Mouse (Mus musculus) heart, embryonic 11.5 days (tissue): ENCODE data around the gene Mavs. TPM values are rescaled to one million over a fixed set of nuclear protein-coding genes. Genes with fewer than 3 reads are reported as not detected.
A peak's percentile ranks its signal among the peaks of the same experiment; 100 is the strongest.

Source experiments
- ATAC-seq: fragments of 200-750 bp; cut with Nextera tagmentation; replicated peaks from 2 replicates; pipeline ENCODE4 v1.8.0; 2017; ENCODE audit warnings: moderate library complexity; ENCODE audit not compliant: insufficient number of reproducible peaks, low FRiP score, low TSS enrichment
- H3K27ac ChIP-seq: fragments of 300-500 bp; sonication (generic); 2 replicates; pipeline ENCODE4 v1.5.1; 2014; ENCODE audit warnings: mild to moderate bottlenecking, low read depth, low read length
- H3K27me3 ChIP-seq: fragments of 300-500 bp; sonication (generic); 2 replicates; pipeline ENCODE4 v1.6.1; 2014; ENCODE audit warnings: mild to moderate bottlenecking, low read length, mixed read lengths; ENCODE audit not compliant: control insufficient read depth, insufficient read depth
- H3K36me3 ChIP-seq: fragments of 300-500 bp; sonication (generic); 2 replicates; pipeline ENCODE4 v1.6.1; 2014; ENCODE audit warnings: mild to moderate bottlenecking, low read length, moderate library complexity, mixed read lengths; ENCODE audit not compliant: control insufficient read depth, insufficient read depth
- H3K4me1 ChIP-seq: fragments of 300-500 bp; sonication (generic); 2 replicates; pipeline ENCODE4 v1.6.1; 2014; ENCODE audit warnings: low read length; ENCODE audit not compliant: control insufficient read depth, insufficient read depth
- H3K4me2 ChIP-seq: fragments of 300-500 bp; sonication (generic); 2 replicates; pipeline ENCODE4 v1.6.1; 2014; ENCODE audit warnings: mild to moderate bottlenecking, moderate library complexity
- H3K4me3 ChIP-seq: fragments of 300-500 bp; sonication (generic); 2 replicates; pipeline ENCODE4 v1.5.1; 2014; ENCODE audit warnings: low read depth, low read length
- H3K9ac ChIP-seq: fragments of 300-500 bp; sonication (generic); 2 replicates; pipeline ENCODE4 v1.6.1; 2014; ENCODE audit warnings: mild to moderate bottlenecking, low read depth, low read length, moderate library complexity
- H3K9me3 ChIP-seq: fragments of 300-500 bp; sonication (generic); replicated peaks from 2 replicates; pipeline ENCODE4 v1.6.1; 2016; ENCODE audit warnings: low read length; ENCODE audit not compliant: control insufficient read depth
- WGBS: fragments of 180-500 bp; shearing (Covaris S2); extraction: QIAGEN DNeasy Blood & Tissue Kit; methylation state at CpG from one replicate; pipeline ENCODE4 v1.1.7; 2014; ENCODE audit not compliant: insufficient replicate concordance; 5-methylcytosine and 5-hydroxymethylcytosine counted together
- polyA plus RNA-seq: library from polyadenylated mRNA; unstranded; fragments of >200 nt; fragmentation: Nextera tagmentation; extraction: Ambion mirVana; gene quantifications from 2 replicates; pipeline ENCODE4 v1.2.1, GENCODE M21; 2014

The Mavs gene
- polyA plus RNA-seq, 1 experiment from 2014 or later: 15.2 TPM

DNA sequence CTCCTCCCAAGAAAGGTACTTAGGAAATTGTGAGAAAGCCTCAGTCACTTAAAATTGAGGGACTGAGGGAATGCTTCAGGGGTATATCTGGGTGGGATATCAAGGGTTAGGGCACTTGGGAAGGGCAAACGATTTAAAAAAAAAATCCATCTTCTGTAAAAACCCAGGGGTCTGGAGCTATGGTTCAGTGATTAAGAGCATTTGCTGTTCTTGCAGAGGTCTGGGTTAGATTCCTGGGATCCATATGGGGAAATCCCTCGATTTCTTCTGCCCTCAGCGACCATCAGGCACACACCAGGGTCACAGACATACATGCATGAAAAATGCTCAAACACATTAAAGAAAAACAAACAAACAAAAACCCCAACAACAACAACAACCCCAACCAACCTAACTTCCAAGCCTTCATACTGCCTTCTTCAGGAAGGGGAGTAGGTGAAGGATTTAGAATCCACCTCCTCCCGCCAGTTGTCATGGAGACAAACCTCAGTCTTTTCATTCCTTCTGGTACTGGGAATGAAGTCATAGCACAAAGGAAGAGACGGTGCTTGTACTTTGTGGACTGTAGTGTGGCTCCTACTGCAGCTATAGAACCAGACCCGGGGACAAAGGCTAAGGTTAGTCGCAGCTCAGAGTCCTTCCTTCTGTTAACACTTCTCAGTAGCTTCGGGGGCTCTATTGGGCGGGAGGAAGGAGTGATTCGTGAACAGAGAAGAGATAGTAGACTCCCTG, 27.8 kb downstream of the Mavs start:
- Histone ChIP-seq H3K4me2 (peak overlapping the region; percentile 72), H3K36me3 (no peaks in the 10 kb centered on the region), H3K4me1 (peaks cover 24% of the 10 kb centered on the region), H3K27ac (peak overlapping the region; percentile 100), H3K4me3 (peak overlapping the region; percentile 83), H3K9me3 (no peaks in the 10 kb centered on the region), H3K9ac (peak overlapping the region; percentile 85), H3K27me3 (no peaks in the 10 kb centered on the region)
- WGBS: 7% methylated on average over 10 of the region's 10 CpGs
- peak; percentile 22; the same call in 1 of the 2 replicates for ATAC-seq

DNA sequence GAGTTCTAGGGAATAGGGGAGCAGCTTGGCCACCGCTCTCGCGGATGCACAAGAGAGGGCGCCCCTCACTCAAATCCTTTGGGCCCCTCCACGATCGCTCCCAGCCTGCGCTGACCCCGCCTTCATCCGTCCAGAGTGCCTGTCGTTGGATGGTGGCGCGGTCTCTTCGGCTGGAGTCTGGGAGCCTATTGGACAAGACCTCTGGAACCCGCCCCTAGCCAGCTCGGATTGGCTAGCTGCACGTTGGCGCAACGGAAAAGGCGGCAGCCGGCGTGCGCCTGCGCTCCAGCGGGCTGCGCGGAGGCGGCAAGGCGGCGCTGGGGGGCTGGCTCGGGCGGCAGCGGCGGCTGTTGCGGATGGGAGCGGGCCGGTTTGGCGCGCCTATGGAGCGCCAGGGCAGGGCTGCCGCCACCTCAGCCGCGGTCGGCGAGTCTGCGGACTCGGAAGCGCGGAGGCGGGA, 28.4 kb downstream of the Mavs start, which contains the start of gene Pank2:
TSS of gene Pank2 (plus strand) at position 283 of the 460 bp plus-strand sequence.
- H3K9ac ChIP-seq: peak within 1 kb of the TSS; percentile 98
- peaks cover 24% of the 10 kb centered on the region for H3K4me1 ChIP-seq
- peak within 1 kb of the TSS; percentile 100 for H3K27ac ChIP-seq
- under 1% methylated on average over 48 of the region's 49 CpGs for WGBS
- ATAC-seq: peak; percentile 99
- peak within 1 kb of the TSS; percentile 72 for H3K4me2 ChIP-seq
- H3K4me3 ChIP-seq: peak within 1 kb of the TSS; percentile 83
- no peaks in the 10 kb centered on the region for H3K36me3 ChIP-seq
- no peaks in the 10 kb centered on the region for H3K27me3 ChIP-seq
- H3K9me3 ChIP-seq: no peaks in the 10 kb centered on the region

DNA sequence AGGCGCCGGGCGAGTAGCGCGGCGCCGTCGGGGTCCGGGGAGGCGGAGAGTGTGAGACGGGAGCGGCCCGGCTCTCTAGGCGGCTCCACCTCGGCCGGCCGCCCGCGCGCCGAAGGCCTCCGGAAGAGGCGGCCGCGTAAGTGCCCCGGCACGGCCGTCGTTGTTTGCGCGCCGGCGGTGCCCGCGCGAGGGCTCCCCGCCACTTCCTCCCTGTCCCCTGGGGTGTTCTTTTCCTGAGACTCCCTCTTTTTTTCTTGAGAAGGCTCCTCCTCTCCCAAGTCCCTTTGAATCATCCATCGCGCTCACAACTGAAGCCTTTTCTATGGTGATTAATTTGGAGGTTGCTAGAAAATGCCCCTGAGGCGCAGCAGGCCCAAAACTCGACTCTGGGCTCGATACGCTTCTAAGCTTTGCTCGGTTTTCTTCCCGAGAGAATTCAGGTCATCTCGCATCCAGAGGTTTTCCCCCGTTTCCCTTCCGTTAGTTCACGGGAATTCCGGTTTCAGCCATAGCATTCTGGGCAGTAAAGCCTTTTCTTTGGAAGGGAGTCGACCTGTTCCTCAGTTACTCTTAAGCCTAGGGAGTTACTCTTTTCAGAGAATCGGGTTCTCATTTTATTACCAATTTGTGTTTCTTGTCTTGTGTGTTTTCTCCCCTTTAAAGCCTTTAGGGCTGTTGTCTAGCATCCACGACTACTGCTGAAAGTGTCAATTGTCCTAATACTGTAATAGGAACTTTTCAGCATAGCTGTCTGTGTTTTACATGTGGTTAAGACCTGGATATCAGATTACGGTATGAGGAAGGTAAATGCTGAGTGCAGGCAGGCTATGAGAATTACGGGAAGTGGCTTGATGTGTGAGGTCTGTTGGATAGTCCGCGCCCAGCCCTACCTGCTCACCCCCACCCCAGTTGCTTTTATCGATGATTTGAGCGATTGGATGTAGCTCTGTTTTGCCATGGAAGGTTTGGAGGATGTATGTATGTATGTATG, 29.1 kb downstream of the Mavs start:
- Histone ChIP-seq H3K9me3 (no peaks in the 10 kb centered on the region), H3K4me3 (peak overlapping the region; percentile 83), H3K9ac (peak overlapping the region; percentile 98), H3K27ac (peak overlapping the region; percentile 100), H3K4me2 (peak overlapping the region; percentile 72), H3K36me3 (no peaks in the 10 kb centered on the region), H3K27me3 (no peaks in the 10 kb centered on the region), H3K4me1 (peaks cover 24% of the 10 kb centered on the region)
- WGBS: under 1% methylated on average over 58 of the region's 59 CpGs
- ATAC-seq: peak; percentile 81

DNA sequence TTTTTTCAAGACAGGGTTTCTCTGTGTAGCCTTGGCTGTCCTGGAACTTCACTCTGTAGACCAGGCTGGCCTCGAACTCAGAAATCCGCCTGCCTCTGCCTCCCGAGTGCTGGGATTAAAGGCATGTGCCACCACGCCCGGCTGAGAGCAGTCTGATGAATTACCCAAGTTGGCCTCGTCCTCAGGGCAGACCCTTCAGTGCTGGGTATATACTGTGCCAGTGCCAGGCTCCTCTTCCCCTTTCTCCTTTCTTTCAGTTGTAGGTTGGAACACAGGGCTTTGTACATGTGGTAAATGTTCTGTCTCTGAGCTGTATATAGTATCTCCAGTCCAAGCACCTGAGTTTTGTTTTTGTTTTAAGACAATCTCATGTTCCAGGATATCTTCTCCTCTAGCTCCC, 30.2 kb downstream of the Mavs start:
- ATAC-seq: no peak
- Histone ChIP-seq H3K4me1 (peaks cover 24% of the 10 kb centered on the region), H3K9ac (no peak overlapping the region), H3K9me3 (no peaks in the 10 kb centered on the region), H3K27ac (no peak overlapping the region), H3K27me3 (no peaks in the 10 kb centered on the region), H3K4me3 (peak overlapping the region; percentile 83), H3K36me3 (no peaks in the 10 kb centered on the region), H3K4me2 (peak overlapping the region; percentile 72)
- 70% methylated on average over 6 of the region's 6 CpGs for WGBS

DNA sequence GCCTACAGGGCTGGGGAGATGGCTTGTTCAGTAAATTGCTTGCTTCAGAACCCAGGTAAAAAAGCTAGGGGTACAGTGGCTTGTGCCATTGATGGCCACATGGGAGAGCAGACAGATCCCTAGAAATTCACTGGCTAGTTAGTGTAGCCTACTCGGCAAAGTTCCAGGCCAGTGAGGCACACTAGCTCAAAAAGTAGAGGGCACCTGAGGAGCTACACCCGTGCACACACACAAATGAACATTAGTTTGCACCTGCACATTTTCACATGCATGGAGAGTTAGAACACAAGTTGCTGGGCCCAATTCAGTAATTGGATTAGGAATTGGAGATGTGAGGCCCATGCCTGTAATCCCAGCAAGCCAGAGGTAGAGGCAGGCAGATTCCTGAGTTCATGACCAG, 31.2 kb downstream of the Mavs start:
- H3K9me3 ChIP-seq: no peaks in the 10 kb centered on the region
- ATAC-seq: no peak
- H3K4me1 ChIP-seq: peaks cover 23% of the 10 kb centered on the region
- WGBS: 86% methylated on average over 2 of the region's 2 CpGs
- H3K27me3 ChIP-seq: no peaks in the 10 kb centered on the region
- H3K4me2 ChIP-seq: no peak overlapping the region
- H3K36me3 ChIP-seq: no peaks in the 10 kb centered on the region
- H3K4me3 ChIP-seq: no peak overlapping the region
- H3K27ac ChIP-seq: no peak overlapping the region
- no peak overlapping the region for H3K9ac ChIP-seq

DNA sequence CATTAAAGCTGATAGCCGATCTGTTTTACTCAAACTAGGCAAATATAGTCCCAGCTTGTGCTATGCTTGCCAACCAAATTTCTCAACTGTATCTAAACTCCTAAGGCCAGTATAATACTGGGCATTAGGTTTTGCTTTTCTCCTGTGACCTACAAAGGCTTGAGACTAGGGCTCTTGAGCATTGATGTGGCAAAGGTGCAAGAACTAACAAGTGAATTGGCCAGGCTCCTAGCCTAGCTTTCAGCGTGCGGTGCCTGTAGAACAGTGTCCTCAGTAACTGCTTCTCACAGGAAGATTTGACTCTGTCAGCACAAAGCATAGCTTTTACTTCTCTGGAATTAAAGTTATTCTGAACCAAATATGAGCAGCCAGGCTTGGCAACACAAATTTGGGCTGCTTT, 41.6 kb downstream of the Mavs start:
- Histone ChIP-seq H3K27ac (no peak overlapping the region), H3K4me1 (no peaks in the 10 kb centered on the region), H3K9ac (no peak overlapping the region), H3K27me3 (no peaks in the 10 kb centered on the region), H3K4me2 (no peak overlapping the region), H3K9me3 (no peaks in the 10 kb centered on the region), H3K36me3 (peaks cover 18% of the 10 kb centered on the region), H3K4me3 (no peak overlapping the region)
- 96% methylated on average over 3 of the region's 3 CpGs for WGBS
- ATAC-seq: no peak

DNA sequence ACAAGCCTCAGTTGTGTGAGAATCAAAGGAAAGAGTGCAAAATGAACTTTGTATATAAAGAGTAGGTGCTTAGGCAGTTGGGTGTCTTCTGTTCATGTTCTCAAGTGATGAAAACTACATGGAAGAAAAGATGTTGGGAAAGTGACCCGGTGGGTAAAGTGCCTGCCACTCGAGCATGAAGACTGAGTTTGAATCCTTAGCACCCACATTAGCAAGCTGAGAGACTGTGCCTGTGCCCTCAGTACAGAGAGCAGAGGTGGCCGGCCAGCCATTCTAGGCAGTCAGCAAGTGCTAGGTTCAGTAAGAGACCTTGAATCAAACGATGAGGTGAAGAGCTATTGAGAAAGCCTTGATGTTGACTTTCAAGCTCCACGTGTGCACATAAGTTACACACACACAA, 42.9 kb downstream of the Mavs start:
- WGBS: 86% methylated on average over 5 of the region's 5 CpGs

DNA sequence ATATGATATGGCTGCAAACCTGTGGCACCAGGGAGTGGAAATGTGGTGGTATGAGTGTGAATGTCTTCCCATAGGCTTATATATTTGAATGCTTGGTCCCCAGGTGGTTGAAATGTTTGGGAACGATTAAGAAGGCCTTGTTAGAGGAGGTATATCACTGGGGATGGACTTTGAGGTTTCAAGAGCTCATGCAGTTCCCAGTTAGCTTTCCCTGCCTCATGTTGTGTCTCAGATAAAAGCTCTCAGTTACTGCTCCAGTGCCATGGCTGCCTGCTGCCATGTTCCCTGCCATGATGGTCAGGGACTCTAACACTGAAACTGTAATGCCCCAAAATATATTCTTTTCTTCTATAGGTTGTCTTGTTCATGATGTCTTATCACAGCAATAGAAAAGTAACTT, 47.7 kb downstream of the Mavs start:
- Histone ChIP-seq H3K36me3 (peaks cover 10% of the 10 kb centered on the region), H3K27ac (no peak overlapping the region), H3K4me2 (no peak overlapping the region), H3K9me3 (no peaks in the 10 kb centered on the region), H3K4me3 (no peak overlapping the region), H3K4me1 (no peaks in the 10 kb centered on the region), H3K27me3 (no peaks in the 10 kb centered on the region), H3K9ac (no peak overlapping the region)
- ATAC-seq: no peak
- 83% methylated on average over 1 of the region's 1 CpGs for WGBS

More for the DNA sequence above, 42.9 kb downstream of the Mavs start:
- H3K4me3 ChIP-seq: no peak overlapping the region
- H3K9me3 ChIP-seq: no peaks in the 10 kb centered on the region
- peaks cover 18% of the 10 kb centered on the region for H3K36me3 ChIP-seq
- no peaks in the 10 kb centered on the region for H3K27me3 ChIP-seq
- no peak overlapping the region for H3K27ac ChIP-seq
- no peak overlapping the region for H3K9ac ChIP-seq
- H3K4me1 ChIP-seq: no peaks in the 10 kb centered on the region
- H3K4me2 ChIP-seq: no peak overlapping the region
- no peak for ATAC-seq
